Mouse (Mus musculus) bone marrow, adult 2 months (tissue): ENCODE data around the gene C330021F23Rik.

Experiments used
- CTCF ChIP-seq: fragments of 200-500 bp; IDR thresholded peaks from 2 replicates; pipeline ENCODE4 v1.5.1; 2011; ENCODE audit warnings: low read length, control low read depth; ENCODE audit not compliant: control insufficient read depth, insufficient read depth
- POLR2A ChIP-seq: fragments of 200-500 bp; IDR thresholded peaks from 2 replicates; pipeline ENCODE4 v1.6.1; 2011; ENCODE audit warnings: low read depth, mild to moderate bottlenecking, control low read depth, low read length, borderline replicate concordance; ENCODE audit not compliant: control insufficient read depth

DNA sequence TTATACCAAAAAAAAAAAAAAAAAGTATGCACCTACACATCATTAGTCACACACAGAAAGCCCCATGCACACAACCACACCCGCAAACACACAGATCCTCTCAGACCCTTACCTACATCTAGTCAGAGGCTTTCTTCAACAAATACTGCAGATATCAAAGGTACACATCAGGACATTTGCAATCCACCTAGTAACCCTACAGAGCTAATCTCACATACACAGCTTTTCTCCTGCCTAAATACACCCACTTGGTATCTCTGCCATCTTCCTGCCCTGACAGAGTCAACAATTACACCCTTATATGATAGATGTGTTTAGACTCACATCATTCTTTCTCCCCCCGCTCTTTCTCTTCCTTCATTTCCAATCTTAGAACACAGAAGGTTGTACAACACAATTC is 18.7 kb downstream of the C330021F23Rik start:
- TF ChIP-seq CTCF, result no peak
- TF ChIP-seq POLR2A, result no peak
